Mouse (Mus musculus): ENCODE measurements around the gene Kcnq5.

DNA sequence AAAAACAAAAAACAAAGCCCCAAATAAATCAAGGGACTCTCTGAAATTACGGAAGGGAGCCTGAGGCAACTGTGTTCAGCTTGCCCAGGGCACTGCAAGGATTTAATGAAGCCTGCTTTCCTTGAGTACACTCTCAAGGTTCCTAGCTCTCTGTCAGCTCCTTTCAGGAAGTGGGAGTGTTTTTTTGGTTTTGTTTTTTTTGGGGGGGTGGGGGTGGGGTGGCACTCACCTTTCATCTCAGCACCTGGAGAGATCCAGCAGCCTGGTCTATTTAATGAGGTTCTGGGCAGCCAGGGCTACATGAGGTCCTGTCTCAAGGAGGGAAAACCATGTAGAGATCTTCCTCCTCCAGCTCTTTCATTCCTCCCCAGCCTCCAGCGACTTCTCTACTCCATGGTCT, 612.4 kb downstream of the Kcnq5 start, which contains the start of gene Khdc1a:
- no peak for TF ChIP-seq FLI1 (IDR thresholded peaks at IDR 0.05; ENCODE audit: low read length)
- no peak for TF ChIP-seq GATA1 (IDR thresholded peaks at IDR 0.05; ENCODE audit: borderline replicate concordance, low read length)
